29 mouse cellular contexts compared by ENCODE assay signal in genomic region chr4:132027167-132027566, GRCm38 (mm10). TPM values are rescaled to one million over a fixed set of nuclear protein-coding genes. Genes with fewer than 3 reads are reported as not detected.
A peak's percentile ranks its signal among the peaks of the same experiment; 100 is the strongest.
DNase-seq lines count a peak whose midpoint lies in the region; ATAC-seq and TF ChIP-seq lines count a peak whose summit lies in the region.
"Had no signal": no experiment of that assay in that cellular context is flagged by ENCODE, and none has a peak within 500 bp of the region (broad histone marks: within the 10 kb centered on the region; RNA-seq: fewer than 3 reads in every experiment).

No protein-coding gene starts in this region.

- no peak for TF ChIP-seq CTCF in intestine, postnatal 0 days (IDR thresholded peaks at IDR 0.05; ENCODE audit: low read depth)

- no peak overlapping the region for H3K4me2 ChIP-seq in intestine, embryonic 14.5 days (ENCODE audit: low read length)
- no peak overlapping the region for H3K4me2 ChIP-seq in intestine, postnatal 0 days (replicated peaks; ENCODE audit: low read depth)
- peak overlapping the region; percentile 36 for H3K4me2 ChIP-seq in liver, embryonic 15.5 days
- H3K4me2 ChIP-seq: embryonic facial prominence, embryonic 15.5 days; midbrain, embryonic 13.5 days; neural tube, embryonic 13.5 days; stomach, embryonic 15.5 days had no signal

- no peaks in the 10 kb centered on the region for H3K9me3 ChIP-seq in intestine, embryonic 14.5 days (ENCODE audit: control insufficient read depth, low read length)
- no peaks in the 10 kb centered on the region for H3K9me3 ChIP-seq in intestine, postnatal 0 days (ENCODE audit: control insufficient read depth)
- 0 out of 2 replicates have a peak, but pooled peaks cover 2% of the 10 kb centered on the region for H3K9me3 ChIP-seq in liver, embryonic 15.5 days (replicated peaks)
- H3K9me3 ChIP-seq in limb, embryonic 10.5 days (replicated peaks), result no peaks in the 10 kb centered on the region
- H3K9me3 ChIP-seq: embryonic facial prominence, embryonic 15.5 days; heart, embryonic 10.5 days; hindbrain, embryonic 10.5 days; midbrain, embryonic 13.5 days; neural tube, embryonic 13.5 days; stomach, embryonic 15.5 days had no signal

- H3K36me3 ChIP-seq in intestine, embryonic 14.5 days (ENCODE audit: control insufficient read depth, insufficient read depth, low read length), result no peaks in the 10 kb centered on the region
- H3K36me3 ChIP-seq in intestine, postnatal 0 days (ENCODE audit: control insufficient read depth, insufficient read depth), result no peaks in the 10 kb centered on the region
- peaks cover 55% of the 10 kb centered on the region for H3K36me3 ChIP-seq in liver, embryonic 15.5 days (replicated peaks)
- peaks cover 9% of the 10 kb centered on the region for H3K36me3 ChIP-seq in limb, embryonic 10.5 days
- H3K36me3 ChIP-seq: embryonic facial prominence, embryonic 15.5 days; midbrain, embryonic 13.5 days; stomach, embryonic 15.5 days had no signal

- ATAC-seq in intestine, embryonic 14.5 days (replicated peaks; ENCODE audit: low FRiP score, low TSS enrichment, low read depth), result no peak
- ATAC-seq in intestine, postnatal 0 days, result no peak
- ATAC-seq in erythroid progenitor cell, adult 5-6 weeks (replicated peaks; ENCODE audit: low FRiP score, poor library complexity, severe bottlenecking), result peak; percentile 84
- ATAC-seq in liver, embryonic 15.5 days (ENCODE audit: insufficient read depth), result peak; percentile 75
- ATAC-seq: forebrain, postnatal 0 days; hindbrain, embryonic 16.5 days; midbrain, embryonic 13.5 days had no signal

- peaks cover 13% of the 10 kb centered on the region for H3K4me1 ChIP-seq in intestine, embryonic 14.5 days (replicated peaks; ENCODE audit: control insufficient read depth, insufficient read depth, low read length)
- no peaks in the 10 kb centered on the region for H3K4me1 ChIP-seq in intestine, postnatal 0 days (replicated peaks; ENCODE audit: control insufficient read depth, insufficient read depth, low read length)
- H3K4me1 ChIP-seq in liver, embryonic 15.5 days (replicated peaks), result peaks cover 87% of the 10 kb centered on the region
- peaks cover 27% of the 10 kb centered on the region for H3K4me1 ChIP-seq in limb, embryonic 10.5 days
- H3K4me1 ChIP-seq: embryonic facial prominence, embryonic 15.5 days; stomach, embryonic 15.5 days had no signal

- no peak overlapping the region for H3K4me3 ChIP-seq in intestine, embryonic 14.5 days (ENCODE audit: low read depth, low read length)
- no peak overlapping the region for H3K4me3 ChIP-seq in intestine, postnatal 0 days (ENCODE audit: low read depth, low read length)
- H3K4me3 ChIP-seq in liver, embryonic 15.5 days (replicated peaks), result no peak overlapping the region
- H3K4me3 ChIP-seq in limb, embryonic 10.5 days, result no peak overlapping the region
- H3K4me3 ChIP-seq: embryonic facial prominence, embryonic 15.5 days; heart, embryonic 10.5 days; hindbrain, embryonic 10.5 days; left cerebral cortex, adult 2 months; midbrain, embryonic 13.5 days; myocyte; neural tube, embryonic 13.5 days; stomach, embryonic 15.5 days had no signal

- 86% methylated on average over 6 of the region's 6 CpGs for WGBS in intestine, embryonic 14.5 days
- 86% methylated on average over 6 of the region's 6 CpGs for WGBS in intestine, postnatal 0 days
- 39% methylated on average over 6 of the region's 6 CpGs for WGBS in liver, embryonic 15.5 days (ENCODE audit: insufficient replicate concordance)
- WGBS in limb, embryonic 10.5 days, result 82% methylated on average over 6 of the region's 6 CpGs

- peak; percentile 38 for DNase-seq in intestine, embryonic 14.5 days (ENCODE audit: low spot score)
- no peak for DNase-seq in spleen, adult 12 weeks (ENCODE audit: low spot score)
- no peak for DNase-seq in limb, embryonic 10.5 days (ENCODE audit: low spot score)
- DNase-seq in B cell, adult 2 months, result no peak
- DNase-seq: adrenal gland, adult 2 months; cerebellum, adult 11 months; cerebellum, adult 9-11 months; forebrain, postnatal 0 days; heart, postnatal 10 days; kidney, adult 11 months; left cerebral cortex, postnatal 4 days; lung, postnatal 10 days; right cerebral cortex, postnatal 4 days; thymus, postnatal 25 days had no signal

- H3K27ac ChIP-seq in intestine, embryonic 14.5 days (ENCODE audit: low read depth), result no peak overlapping the region
- H3K27ac ChIP-seq in intestine, postnatal 0 days (ENCODE audit: low read depth, low read length), result no peak overlapping the region
- H3K27ac ChIP-seq in liver, embryonic 15.5 days (replicated peaks), result peak overlapping the region; percentile 86
- H3K27ac ChIP-seq in limb, embryonic 10.5 days, result no peak overlapping the region
- H3K27ac ChIP-seq: embryonic facial prominence, embryonic 15.5 days; heart, embryonic 10.5 days; hindbrain, embryonic 10.5 days; left cerebral cortex, adult 2 months; midbrain, embryonic 13.5 days; neural tube, embryonic 13.5 days; stomach, embryonic 15.5 days had no signal

- H3K27me3 ChIP-seq in intestine, embryonic 14.5 days (replicated peaks; ENCODE audit: control insufficient read depth, insufficient read depth, low read length), result no peaks in the 10 kb centered on the region
- no peaks in the 10 kb centered on the region for H3K27me3 ChIP-seq in intestine, postnatal 0 days (replicated peaks; ENCODE audit: control insufficient read depth, insufficient read depth, low read length)
- no peaks in the 10 kb centered on the region for H3K27me3 ChIP-seq in liver, embryonic 15.5 days
- H3K27me3 ChIP-seq in limb, embryonic 10.5 days (ENCODE audit: low read depth, poor library complexity, severe bottlenecking), result no peaks in the 10 kb centered on the region
- H3K27me3 ChIP-seq: CH12.LX; embryonic facial prominence, embryonic 15.5 days; midbrain, embryonic 13.5 days; neural tube, embryonic 13.5 days; stomach, embryonic 15.5 days had no signal

- H3K9ac ChIP-seq in intestine, embryonic 14.5 days (ENCODE audit: low read length), result no peak overlapping the region
- H3K9ac ChIP-seq in intestine, postnatal 0 days (ENCODE audit: low read depth, low read length), result no peak overlapping the region
- 0 out of 2 replicates have a peak overlapping the region, but pooled peaks have one; percentile 13 for H3K9ac ChIP-seq in liver, embryonic 15.5 days
- H3K9ac ChIP-seq: embryonic facial prominence, embryonic 15.5 days; forebrain, postnatal 0 days; midbrain, embryonic 13.5 days; neural tube, embryonic 13.5 days; stomach, embryonic 15.5 days had no signal

RNA-seq across cellular contexts. Expression of gene Gm10300, which starts 47.3 kb away (rescaled TPM):
- 0.09 TPM in 1 of 2 replicates, not detected in the other for polyA plus RNA-seq in intestine, embryonic 14.5 days (2014; fragmentation: Nextera tagmentation; extraction: Ambion mirVana)
- polyA plus RNA-seq in intestine, postnatal 0 days (2015; fragmentation: Nextera tagmentation; extraction: Ambion mirVana), result 0.08 and 0.09 TPM in 2 replicates
- total RNA-seq in erythroid progenitor cell, adult 5-6 weeks (2015; ENCODE audit: low replicate concordance), result not detected in 2 replicates
- total RNA-seq in erythroid progenitor cell, adult 5-6 weeks (2017; ENCODE audit: low replicate concordance), result 0.64 and 1.4 TPM in 2 replicates
- polyA plus RNA-seq in liver, embryonic 15.5 days (2015; fragmentation: Nextera tagmentation; extraction: Ambion mirVana), result 0.43 and 0.46 TPM in 2 replicates
- polyA plus RNA-seq in limb, embryonic 10.5 days (2016; fragmentation: Nextera tagmentation; extraction: Ambion mirVana), result not detected in 2 replicates
- total RNA-seq: layer of hippocampus, postnatal 10 days; left cerebral cortex, adult 2 months; left cerebral cortex, postnatal 4 days had no signal
- polyA plus RNA-seq: forebrain, embryonic 11.5 days; forebrain, postnatal 0 days; heart, embryonic 10.5 days; hindbrain, embryonic 16.5 days; midbrain, embryonic 13.5 days had no signal

RNA-seq across cellular contexts. Expression of gene Epb41, which starts 48.0 kb away (rescaled TPM):
- polyA plus RNA-seq in intestine, embryonic 14.5 days (2014; fragmentation: Nextera tagmentation; extraction: Ambion mirVana), result 59.6 and 65.1 TPM in 2 replicates
- 22.2 TPM in 2 replicates for polyA plus RNA-seq in intestine, postnatal 0 days (2015; fragmentation: Nextera tagmentation; extraction: Ambion mirVana)
- total RNA-seq in erythroid progenitor cell, adult 5-6 weeks (2015; ENCODE audit: low replicate concordance), result 679 and 755 TPM in 2 replicates
- 876 and 895 TPM in 2 replicates for total RNA-seq in erythroid progenitor cell, adult 5-6 weeks (2017; ENCODE audit: low replicate concordance)
- 181 and 204 TPM in 2 replicates for polyA plus RNA-seq in liver, embryonic 15.5 days (2015; fragmentation: Nextera tagmentation; extraction: Ambion mirVana)
- 105 and 122 TPM in 2 replicates for polyA plus RNA-seq in limb, embryonic 10.5 days (2016; fragmentation: Nextera tagmentation; extraction: Ambion mirVana)

Comparison
In these comparisons a context has a peak if more than half of its experiments do, and no peak if none do; other contexts are left out.
1. ATAC-seq: peak in erythroid progenitor cell, adult 5-6 weeks (single experiment) and liver, embryonic 15.5 days (single experiment); none in intestine, embryonic 14.5 days (single experiment) and intestine, postnatal 0 days (single experiment).